Mouse (Mus musculus): Measurements from ENCODE around the gene Primpol.

GRCm38 (mm10) chr8:46593772-46594171 is 23.2 kb downstream of the Primpol start:
- TF ChIP-seq CTCF (conservative IDR thresholded peaks at IDR 0.05; ENCODE audit: low read length) (no peak), NANOG (IDR thresholded peaks at IDR 0.05; ENCODE audit: borderline replicate concordance, low read length) (no peak), POU5F1 (IDR thresholded peaks at IDR 0.05; ENCODE audit: borderline replicate concordance, low read length) (no peak)

All from E14TG2a.4 (cell line).